Mouse (Mus musculus): ENCODE data around the gene Dennd1b. TPM values are rescaled to one million over a fixed set of nuclear protein-coding genes. Genes with fewer than 3 reads are reported as not detected.

The Dennd1b gene
- total RNA-seq, 1 experiment from 2014 or later, result 40.9 TPM

- no peak for ATAC-seq (replicated peaks; ENCODE audit: insufficient number of reproducible peaks, low FRiP score, low TSS enrichment, poor library complexity, severe bottlenecking)
Observed at GRCm38 (mm10) chr1:139223804-139224203, 260.6 kb downstream of the Dennd1b start.

GRCm38 (mm10) chr1:139224309-139224949 lies 261.2 kb downstream of the Dennd1b start:
- no peak for ATAC-seq (replicated peaks; ENCODE audit: insufficient number of reproducible peaks, low FRiP score, low TSS enrichment, poor library complexity, severe bottlenecking)

Other genes with a start within 250 kb of the Dennd1b start
- not detected in 3 replicates for gene Lhx9, start 114.9 kb upstream of the Dennd1b start, total RNA-seq (2017)
- 6.2 to 18.6 TPM (median 12.2 TPM) in 3 replicates for gene 2310009B15Rik, start 106.6 kb upstream of the Dennd1b start, total RNA-seq (2017)